Mouse (Mus musculus) ES-E14 (cell line): Measurements from ENCODE around the gene Cryaa.

Source experiments
- HCFC1 ChIP-seq: IDR thresholded peaks from 2 replicates; pipeline ENCODE4 v1.6.1; 2012; ENCODE audit warnings: low read length, inconsistent platforms, borderline replicate concordance; ENCODE audit not compliant: insufficient read depth
- ZC3H11A ChIP-seq: IDR thresholded peaks from 2 replicates; pipeline ENCODE4 v1.6.1; 2012; ENCODE audit warnings: low read depth, mild to moderate bottlenecking, inconsistent platforms, low read length, borderline replicate concordance
- ZNF384 ChIP-seq: IDR thresholded peaks from 2 replicates; pipeline ENCODE4 v1.6.1; 2012; ENCODE audit warnings: low read depth, low read length, inconsistent platforms

DNA sequence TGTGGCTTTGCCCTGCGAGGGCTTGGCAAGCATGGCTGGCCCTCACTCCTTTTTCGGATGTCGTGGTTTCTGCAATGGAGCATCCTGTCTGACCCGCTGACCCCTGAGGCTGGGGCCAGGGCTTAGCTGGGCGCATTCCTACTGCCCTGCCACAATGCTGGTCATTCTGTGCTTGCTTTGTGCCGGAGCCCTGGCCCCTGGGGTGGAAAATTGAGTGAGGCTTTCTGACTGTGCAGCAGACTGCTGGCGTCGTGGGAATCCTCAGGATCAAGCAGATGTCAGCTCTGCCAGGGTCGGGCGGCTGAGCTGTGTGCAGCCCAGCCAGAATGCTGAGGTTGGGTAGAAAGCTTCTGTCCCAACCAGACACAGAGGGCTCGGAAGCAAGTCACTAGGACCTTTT lies 7.4 kb upstream of the Cryaa start:
- no peak for TF ChIP-seq ZC3H11A
- TF ChIP-seq ZNF384: no peak
- TF ChIP-seq HCFC1: no peak
